Mouse (Mus musculus): ENCODE measurements around the gene Supt16.

Supt16 gene

GRCm38 (mm10) chr14:52149888-52150287 lies 47.3 kb downstream of the Supt16 start:
- intact Hi-C loops (cut with DNase I) = no loop called here

- intact Hi-C loops (cut with DNase I) = no loop called here
These were observed 50.7 kb downstream of the Supt16 start for GRCm38 (mm10) chr14:52146540-52146939.

- intact Hi-C loops (cut with DNase I) = no loop called here
These were observed 53.1 kb downstream of the Supt16 start for GRCm38 (mm10) chr14:52144165-52144564.

- intact Hi-C loops (cut with DNase I) = no loop called here
These were observed 55.6 kb downstream of the Supt16 start for GRCm38 (mm10) chr14:52141445-52142127.

- intact Hi-C loops (cut with DNase I) = no loop called here
These were observed 56.4 kb downstream of the Supt16 start for GRCm38 (mm10) chr14:52140577-52141444.

GRCm38 (mm10) chr14:52133584-52133983 lies 63.6 kb downstream of the Supt16 start:
- intact Hi-C loops (cut with DNase I) = no loop called here

- intact Hi-C loops (cut with DNase I) = loop anchor here (5.0 kb wide), 2 partner anchors 68 to 218 kb away; no protein-coding TSS in a partner anchor
These were observed 72.6 kb downstream of the Supt16 start for GRCm38 (mm10) chr14:52124636-52125035.

- intact Hi-C loops (cut with DNase I) = loop anchor here (5.0 kb wide), 1 partner anchor 68 kb away; no protein-coding TSS in a partner anchor
These were observed 73.3 kb downstream of the Supt16 start for GRCm38 (mm10) chr14:52123918-52124317.

GRCm38 (mm10) chr14:52120169-52120568 lies 77.0 kb downstream of the Supt16 start:
- intact Hi-C loops (cut with DNase I) = loop anchor here (5.0 kb wide), 1 partner anchor 72 kb away; no protein-coding TSS in a partner anchor

- intact Hi-C loops (cut with DNase I) = no loop called here
These were observed 78.2 kb downstream of the Supt16 start for GRCm38 (mm10) chr14:52118823-52119608.

GRCm38 (mm10) chr14:52118456-52118822 lies 78.8 kb downstream of the Supt16 start:
- intact Hi-C loops (cut with DNase I) = no loop called here

GRCm38 (mm10) chr14:52117241-52117640 lies 80.0 kb downstream of the Supt16 start:
- intact Hi-C loops (cut with DNase I) = no loop called here

- intact Hi-C loops (cut with DNase I) = no loop called here
These were observed 83.1 kb downstream of the Supt16 start for GRCm38 (mm10) chr14:52114101-52114500.

Measured in adrenal gland (tissue).